Mouse (Mus musculus) thymus, postnatal 0 days (tissue): ENCODE results near the gene Lamtor2. TPM values are rescaled to one million over a fixed set of nuclear protein-coding genes. Genes with fewer than 3 reads are reported as not detected.

Source experiments
- DNase-seq: peaks from one replicate; pipeline ENCODE4 v3.0.0-alpha.2; 2015; ENCODE audit warnings: low spot score
- polyA plus RNA-seq: library from polyadenylated mRNA; unstranded; fragments of >200 nt; fragmentation: Nextera tagmentation; extraction: Ambion mirVana; gene quantifications from 2 replicates; pipeline ENCODE4 v1.2.1, GENCODE M21; 2015

The Lamtor2 gene
- polyA plus RNA-seq, 1 experiment from 2014 or later, result 150 TPM

DNA sequence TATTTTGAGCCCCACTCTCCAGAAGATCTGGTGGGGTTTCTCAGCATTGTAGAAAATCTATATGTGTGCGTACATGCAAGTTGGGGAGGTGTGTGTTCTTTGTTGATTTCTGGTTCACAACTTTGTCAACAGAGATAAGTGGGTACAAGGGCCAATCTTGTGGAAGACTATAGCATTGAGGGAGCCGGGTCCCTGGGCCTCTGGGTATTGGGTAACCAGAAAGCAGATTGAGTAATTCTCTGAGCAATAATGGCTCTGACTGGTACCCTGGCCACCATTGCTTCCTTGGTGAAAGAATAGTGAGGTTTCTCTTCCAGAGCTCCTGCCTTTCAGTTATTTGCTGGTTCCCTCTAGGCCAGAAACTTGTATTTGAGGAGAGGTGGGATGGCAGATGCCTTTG, 16.2 kb upstream of the Lamtor2 start:
- DNase-seq, result no peak

DNA sequence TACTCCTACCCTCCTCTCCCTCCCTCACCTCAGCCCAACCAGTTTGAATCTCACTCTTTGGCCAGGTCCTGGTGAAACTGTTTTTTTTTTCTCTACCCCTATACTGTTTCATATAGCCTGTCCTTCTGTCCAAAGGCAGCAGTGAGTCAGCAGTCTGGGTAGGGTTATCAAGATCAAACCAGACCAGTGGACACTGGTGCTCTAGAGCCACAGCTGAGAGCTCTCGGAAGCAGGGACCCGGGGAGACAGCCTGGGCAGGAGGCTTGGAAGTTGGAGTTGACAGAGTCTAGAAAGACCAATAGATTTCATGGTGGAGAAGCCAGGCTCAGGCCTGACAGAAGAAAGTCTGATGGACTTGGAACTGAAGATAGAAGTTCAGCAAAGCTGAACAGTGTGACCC, 15.7 kb upstream of the Lamtor2 start:
- no peak for DNase-seq

GRCm38 (mm10) chr3:88567892-88568291, 15.0 kb upstream of the Lamtor2 start:
- no peak for DNase-seq

DNA sequence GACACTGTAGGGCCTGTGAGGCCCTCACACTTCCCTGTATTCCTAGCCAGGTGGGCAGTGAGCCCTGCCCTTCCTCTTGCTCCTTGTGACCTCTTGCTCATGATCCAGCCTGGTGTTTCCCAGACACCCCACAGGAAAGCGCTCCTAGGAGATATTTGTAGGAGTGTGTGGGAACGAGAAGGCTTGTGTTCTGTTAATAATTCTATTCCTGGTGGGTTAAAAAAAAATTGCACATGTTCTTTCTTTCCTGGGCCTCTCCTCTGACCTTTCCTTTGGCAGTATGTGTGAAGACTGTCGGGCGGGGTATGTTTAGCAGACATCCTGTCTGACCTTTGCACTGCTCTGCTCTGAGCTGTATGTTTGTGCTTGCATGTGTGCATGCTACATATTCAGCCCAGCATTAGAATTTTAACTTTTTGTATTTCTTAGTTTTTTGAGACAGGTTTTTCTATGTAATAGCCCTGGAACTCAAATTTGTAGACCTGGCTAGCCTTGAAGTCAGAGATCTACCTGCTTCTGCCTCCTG, 13.7 kb upstream of the Lamtor2 start:
- DNase-seq, result no peak

DNA sequence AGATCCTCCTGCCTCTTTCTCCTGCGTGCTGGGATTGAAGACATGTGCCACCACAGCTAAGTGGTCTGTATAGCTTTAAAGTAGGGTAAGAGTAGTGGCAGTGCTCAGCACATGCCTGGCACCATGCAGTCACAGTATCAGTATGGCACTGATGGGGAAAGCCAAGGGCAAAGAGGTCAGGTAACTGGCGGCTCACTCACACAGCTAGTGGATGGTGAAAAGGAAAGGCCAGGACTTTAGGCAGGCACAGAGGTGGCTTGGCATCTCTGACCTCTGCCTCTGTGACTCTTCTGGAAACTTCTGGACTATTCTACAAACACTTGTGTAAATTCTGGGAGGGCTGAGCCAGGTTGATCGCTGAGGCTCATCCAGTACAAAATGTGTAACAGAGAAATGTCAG, 13.2 kb upstream of the Lamtor2 start:
- no peak for DNase-seq

- no peak for DNase-seq
These were observed 11.1 kb upstream of the Lamtor2 start for GRCm38 (mm10) chr3:88563966-88564365.

DNA sequence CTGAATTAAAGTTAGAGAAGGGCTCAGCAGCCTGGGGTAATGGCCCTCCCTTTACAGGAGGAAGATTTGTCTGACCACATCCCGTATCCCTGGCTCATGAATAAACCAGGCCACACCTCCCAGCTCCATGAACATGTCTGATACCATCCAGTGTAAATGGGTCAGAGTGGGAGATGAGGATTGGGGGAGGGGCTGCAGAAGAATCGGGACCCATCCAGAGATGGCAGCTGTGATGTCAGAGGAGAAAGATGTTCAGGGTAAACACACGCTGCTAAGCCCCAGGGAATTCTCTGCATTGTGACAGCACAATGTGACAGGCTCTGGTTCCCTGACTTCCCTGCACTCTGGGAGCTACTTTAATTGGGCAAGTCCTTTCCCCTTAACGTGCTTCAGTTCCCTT, 10.6 kb upstream of the Lamtor2 start:
- no peak for DNase-seq

DNA sequence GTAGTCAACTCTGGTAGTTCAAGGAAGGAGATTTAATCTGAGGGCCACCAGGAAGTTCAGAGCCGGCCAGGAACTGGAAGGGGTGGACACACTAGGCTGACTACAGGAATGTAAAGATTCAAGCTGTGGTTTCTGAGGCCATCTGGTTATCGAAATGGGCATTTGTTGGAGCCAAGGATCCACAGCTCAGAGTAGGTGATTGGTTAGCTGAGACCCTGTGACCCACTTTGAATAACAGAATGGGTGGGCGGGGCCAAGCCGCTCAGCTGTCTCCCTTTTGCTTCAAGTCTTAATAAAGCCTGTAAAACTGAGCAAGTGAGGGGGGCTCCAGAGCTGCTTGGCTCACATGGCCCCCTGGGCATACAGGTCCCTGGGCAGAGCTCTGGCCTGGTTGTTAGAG, 9.1 kb upstream of the Lamtor2 start:
- DNase-seq, result no peak

GRCm38 (mm10) chr3:88559596-88559995, 6.7 kb upstream of the Lamtor2 start:
- DNase-seq, result no peak

DNA sequence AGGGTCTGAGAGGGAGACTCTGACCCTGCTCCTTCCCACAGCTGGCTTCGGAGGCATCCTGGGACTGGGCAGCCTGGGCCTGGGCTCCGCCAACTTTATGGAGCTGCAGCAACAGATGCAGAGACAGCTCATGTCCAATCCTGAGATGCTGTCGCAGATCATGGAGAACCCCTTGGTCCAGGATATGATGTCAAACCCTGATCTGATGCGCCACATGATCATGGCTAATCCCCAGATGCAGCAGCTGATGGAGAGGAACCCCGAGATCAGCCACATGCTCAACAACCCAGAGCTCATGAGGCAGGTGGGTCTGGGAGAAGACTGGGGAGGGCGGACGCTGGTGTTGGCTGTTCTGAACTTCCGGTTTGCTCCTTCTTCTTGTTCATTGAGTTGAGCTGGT, 3.7 kb upstream of the Lamtor2 start:
- no peak for DNase-seq

DNA sequence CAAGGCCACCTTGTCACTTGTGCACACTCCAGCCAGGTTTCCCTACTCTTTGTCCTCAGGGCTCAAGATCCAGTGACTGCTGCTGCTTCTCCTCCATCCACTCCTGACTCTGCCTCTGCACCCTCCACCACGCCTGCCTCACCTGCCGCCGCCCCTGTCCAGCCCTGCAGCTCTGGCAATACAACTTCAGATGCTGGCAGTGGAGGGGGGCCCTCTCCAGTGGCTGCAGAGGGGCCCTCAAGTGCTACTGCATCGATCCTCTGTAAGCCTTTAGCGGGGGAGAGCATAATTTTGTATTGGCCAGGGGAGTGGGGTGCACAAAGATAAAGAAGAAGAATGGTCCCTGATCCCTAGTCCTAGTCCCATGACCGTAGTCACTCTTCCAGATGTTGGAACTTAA, 2.9 kb upstream of the Lamtor2 start:
- no peak for DNase-seq

GRCm38 (mm10) chr3:88555069-88555605, 2.3 kb upstream of the Lamtor2 start:
- DNase-seq, result no peak

DNA sequence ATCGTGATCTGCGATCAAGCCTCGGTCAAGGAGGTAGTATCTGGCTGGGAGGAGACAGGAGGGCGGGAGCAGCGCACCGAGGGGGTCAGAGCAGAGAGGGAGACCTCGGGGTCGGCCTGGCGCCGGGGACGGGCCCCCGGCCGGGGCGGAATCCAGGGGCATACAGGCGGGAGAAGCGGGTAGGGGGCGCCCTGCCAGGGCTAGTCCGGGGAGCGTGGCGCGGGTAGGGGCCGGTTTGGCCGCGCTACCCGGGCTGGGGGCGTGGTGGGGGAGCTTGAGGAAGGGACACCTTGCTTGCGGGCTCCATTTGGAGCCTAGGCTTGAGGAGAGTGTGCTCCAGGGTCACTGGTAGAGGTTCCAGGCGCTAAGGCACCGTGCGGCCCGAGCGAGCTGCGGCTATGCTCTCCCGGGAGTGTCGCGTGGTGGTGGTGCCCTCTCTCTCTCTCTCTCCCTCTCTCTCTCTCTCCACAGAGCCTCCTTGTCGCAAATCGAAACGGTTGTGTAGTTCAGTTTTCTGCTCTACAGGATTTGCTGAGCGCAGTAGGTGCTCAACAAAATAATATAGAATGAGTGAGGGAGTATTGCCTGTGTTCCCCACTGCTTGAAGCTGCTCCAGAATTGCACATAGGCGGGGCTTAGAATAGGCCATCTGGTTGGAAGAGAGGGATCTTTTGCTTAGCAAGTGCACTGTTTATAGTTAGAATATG, 1.2 kb upstream of the Lamtor2 start:
- DNase-seq, result peak; percentile 54

- peak; percentile 82 for DNase-seq
These were observed 628 bp upstream of the Lamtor2 start, which contains the start of gene Ubqln4 for GRCm38 (mm10) chr3:88553525-88553879. Gene Ubqln4, plus strand, starts transcription at chr3:88553758.

GRCm38 (mm10) chr3:88552082-88552645, 710 bp downstream of the Lamtor2 start:
- no peak for DNase-seq

GRCm38 (mm10) chr3:88551586-88551985, 1.3 kb downstream of the Lamtor2 start:
- DNase-seq, result no peak

DNA sequence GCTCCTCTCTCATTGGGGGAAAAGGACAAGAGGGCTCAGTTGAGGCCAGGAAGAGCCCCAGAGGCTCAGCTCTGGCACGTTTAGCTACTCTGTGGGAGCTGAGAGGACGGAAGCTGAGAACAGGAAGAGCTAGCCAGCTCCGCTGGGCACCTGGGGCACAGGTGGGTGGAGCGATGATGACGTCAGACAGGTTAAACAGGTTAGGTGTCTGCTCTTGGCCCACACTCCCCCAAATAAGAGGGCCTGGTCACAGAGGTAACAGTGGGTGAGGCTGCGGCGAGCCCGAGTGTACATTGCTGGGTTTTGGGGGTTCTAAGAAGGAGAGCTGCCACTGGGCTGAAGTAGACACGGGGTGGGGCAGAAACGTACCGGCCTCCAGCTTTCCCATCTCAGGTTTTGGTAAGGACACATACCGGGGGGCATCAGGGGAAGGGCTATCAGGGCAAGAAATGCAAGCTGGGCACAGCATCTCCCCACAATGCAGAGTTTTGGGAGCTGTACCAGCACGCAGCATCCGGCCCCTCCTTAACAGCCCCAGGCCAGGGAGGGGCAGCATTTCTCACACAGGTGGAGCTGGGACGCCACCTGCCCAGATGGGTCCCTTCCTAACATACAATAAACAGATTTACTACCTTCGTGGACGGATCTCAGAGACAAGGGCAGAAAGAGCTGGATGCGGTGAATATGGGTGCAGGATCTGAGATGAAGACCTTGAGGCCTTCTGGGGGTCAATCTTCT, 4.5 kb downstream of the Lamtor2 start, which contains the start of gene Rab25:
Gene Rab25, minus strand, starts transcription at position 121 of the 738 bp plus-strand sequence.
- DNase-seq, result no peak

- DNase-seq, result no peak
These were observed 6.0 kb downstream of the Lamtor2 start for GRCm38 (mm10) chr3:88546674-88547418.

GRCm38 (mm10) chr3:88544955-88545591, 7.8 kb downstream of the Lamtor2 start:
- DNase-seq, result no peak

DNA sequence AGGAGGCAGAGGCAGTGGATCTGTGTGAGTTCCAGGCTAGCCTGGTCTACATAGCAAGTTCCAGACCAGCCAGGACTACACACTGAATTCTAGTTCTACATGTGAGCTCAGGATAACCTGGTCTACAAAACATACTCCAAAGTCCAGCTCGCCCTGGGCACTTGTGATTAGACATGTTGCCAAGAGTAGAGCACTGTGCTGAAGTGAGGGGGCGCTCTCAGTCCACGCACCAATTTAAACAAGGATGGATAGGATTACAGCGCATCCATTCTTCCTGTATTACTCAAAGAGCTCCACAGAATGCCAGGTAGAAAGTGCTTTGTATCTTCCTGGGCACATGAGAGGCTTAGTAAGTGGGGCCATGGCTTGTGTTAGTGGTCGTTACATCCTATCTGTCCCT, 8.4 kb downstream of the Lamtor2 start:
- no peak for DNase-seq
